Mouse (Mus musculus) Patski (cell line): ENCODE data around the gene Sdccag8. TPM values are rescaled to one million over a fixed set of nuclear protein-coding genes. Genes with fewer than 3 reads are reported as not detected.

Experiments
- ATAC-seq: fragments of 100-300 bp; one replicate; pipeline ENCODE4 v1.8.0; 2021
- CTCF ChIA-PET: fragments of 350-600 bp; sonication (Branson Sonifier 250); formaldehyde crosslinking; loops from one replicate; lab custom pipeline; 2022; ENCODE audit warnings: inconsistent platforms; lab: Charles Lee
- POLR2A ChIA-PET: fragments of 350-600 bp; sonication (Branson Sonifier 250); formaldehyde crosslinking; loops from one replicate; lab custom pipeline; 2022; ENCODE audit warnings: antibody characterized with exemption, inconsistent platforms; lab: Charles Lee
- DNase-seq: peaks from one replicate; pipeline ENCODE4 v3.0.0-alpha.2; 2011; ENCODE audit warnings: low read depth, low spot score
- H3K27me3 ChIP-seq: fragments of 371-371 bp; one replicate; pipeline ENCODE4 v1.5.1; 2021
- CTCF ChIP-seq: fragments of 100-300 bp; IDR thresholded peaks from one replicate; pipeline ENCODE4 v1.5.1; 2021
- in situ Hi-C: fragments of 300-500 bp; cut with MboI; formaldehyde crosslinking; loops from 3 replicates; pipeline ENCODE4 v1.11.1; 2018; ENCODE audit warnings: low pct_unique_long_range_greater_than_20kb, mixed read lengths
- polyA plus RNA-seq: library from polyadenylated mRNA; unstranded; gene quantifications from one replicate; pipeline ENCODE4 v1.2.3, GENCODE M21; 2021

Sdccag8 gene
- polyA plus RNA-seq, 1 experiment from 2014 or later = 25.1 TPM

DNA sequence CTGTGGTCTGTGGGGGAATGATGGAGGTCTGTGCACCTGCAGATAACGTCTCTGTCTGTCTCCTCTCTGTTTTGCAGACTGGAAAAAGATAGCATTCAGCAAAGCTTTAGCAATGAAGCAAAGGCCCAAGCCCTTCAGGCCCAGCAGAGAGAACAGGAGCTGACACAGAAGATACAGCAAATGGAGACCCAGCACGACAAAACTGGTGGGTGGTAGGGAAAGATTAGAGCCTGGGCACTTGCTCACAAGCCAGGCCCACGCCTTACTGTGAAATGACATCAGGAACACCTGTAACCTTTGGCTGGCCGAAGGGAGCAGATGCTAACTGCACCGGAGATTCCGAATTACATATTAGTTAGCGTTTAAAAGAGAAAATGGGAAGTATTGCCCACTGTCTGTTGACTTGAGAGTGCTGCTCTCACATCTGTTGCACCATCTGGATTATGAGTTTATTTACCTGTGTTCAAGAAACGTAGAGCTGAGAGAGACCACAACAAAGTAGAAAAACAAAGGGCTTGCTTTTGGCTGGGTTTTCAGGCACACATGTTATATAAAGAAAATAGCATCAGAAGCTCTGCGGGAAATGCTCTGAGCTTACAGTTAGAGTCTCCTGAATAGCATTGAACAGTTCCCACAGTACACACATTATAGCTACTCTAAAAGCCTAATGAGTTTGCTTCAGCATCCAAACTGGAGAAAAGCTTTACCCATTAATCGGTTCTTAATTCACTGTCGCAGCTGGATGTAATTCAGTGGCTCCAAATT, 131.8 kb downstream of the Sdccag8 start:
- no peaks in the 10 kb centered on the region for H3K27me3 ChIP-seq
- no peak for TF ChIP-seq CTCF
- ATAC-seq = no peak
- ChIA-PET CTCF (interaction anchor here (1.6 kb wide), 1 partner anchor 11 kb away, joined by 5 read pairs; no protein-coding TSS in a partner anchor), POLR2A (no interaction called here)
- in situ Hi-C loops = no loop called here
- DNase-seq = no peak

DNA sequence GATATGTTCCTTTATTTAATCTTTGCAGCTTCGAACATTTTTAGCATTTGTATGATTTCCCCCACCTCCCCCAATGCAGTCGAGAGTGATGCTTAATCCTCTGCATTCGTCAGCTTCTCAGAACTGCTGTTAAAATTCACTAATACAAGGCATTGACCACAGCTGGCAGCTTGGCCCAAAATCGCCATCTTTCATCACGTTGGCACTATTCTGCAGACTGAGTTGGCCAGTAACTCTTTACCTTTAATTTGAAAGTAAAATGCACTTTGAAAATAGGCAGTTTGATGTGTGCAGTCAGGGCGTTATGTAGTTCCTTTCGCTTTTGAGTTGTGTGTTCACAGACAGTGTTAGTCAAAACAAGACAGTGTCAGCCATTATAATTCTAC, 132.3 kb downstream of the Sdccag8 start:
- H3K27me3 ChIP-seq = no peaks in the 10 kb centered on the region
- TF ChIP-seq CTCF = no peak
- ChIA-PET POLR2A (no interaction called here), CTCF (interaction anchor here (1.6 kb wide), 1 partner anchor 11 kb away, joined by 5 read pairs; no protein-coding TSS in a partner anchor)
- DNase-seq = no peak
- in situ Hi-C loops = no loop called here
- no peak for ATAC-seq

DNA sequence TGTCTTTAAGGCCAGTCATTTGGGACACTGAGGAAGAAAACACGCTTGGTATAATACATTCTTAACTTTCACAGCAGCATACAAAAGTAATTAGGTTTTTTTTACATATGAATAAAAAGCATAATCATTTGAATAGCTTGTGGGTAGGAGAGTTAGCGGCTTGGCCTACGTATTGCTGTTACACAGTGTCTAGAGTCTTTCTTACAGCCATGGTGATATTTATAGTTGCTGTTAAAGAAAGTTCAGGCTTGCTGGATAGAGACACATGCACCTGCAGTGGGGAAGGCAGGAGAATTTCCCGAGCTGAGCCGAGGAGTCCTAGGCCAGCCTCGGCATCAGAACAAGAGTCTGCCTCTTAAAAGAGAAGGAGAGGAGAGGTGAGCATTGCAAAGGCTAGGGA, 134.4 kb downstream of the Sdccag8 start:
- no peak for ATAC-seq
- no peak for DNase-seq
- no peaks in the 10 kb centered on the region for H3K27me3 ChIP-seq
- CTCF ChIA-PET = interaction anchor here (1.0 to 1.4 kb wide), 2 partner anchors 8 to 64 kb away, joined by 3 to 4 read pairs; no protein-coding TSS in a partner anchor
- no peak for TF ChIP-seq CTCF
- POLR2A ChIA-PET = no interaction called here
- in situ Hi-C loops = no loop called here

DNA sequence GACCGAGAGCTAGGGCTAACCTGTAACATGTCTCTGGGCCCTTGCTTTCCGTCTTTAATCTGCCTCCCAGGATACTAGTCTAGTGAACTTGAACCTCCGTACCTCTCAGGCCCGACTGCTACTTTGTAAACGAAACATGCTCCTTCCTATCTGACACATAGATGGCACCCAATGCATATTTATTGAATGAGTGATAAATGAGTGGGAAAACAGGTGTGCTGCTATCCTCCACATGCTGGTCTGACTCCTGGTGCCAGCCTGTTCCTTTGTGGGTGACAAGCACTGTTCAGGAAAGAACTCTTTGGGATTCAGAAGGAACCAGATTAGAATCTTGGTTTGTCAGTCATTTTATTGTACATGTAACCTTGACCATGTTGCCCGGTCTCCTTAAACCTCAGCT, 134.9 kb downstream of the Sdccag8 start:
- ChIA-PET POLR2A (no interaction called here), CTCF (interaction anchor here (1.4 kb wide), 1 partner anchor 9 kb away, joined by 4 read pairs; no protein-coding TSS in a partner anchor)
- no peak for TF ChIP-seq CTCF
- no peak for ATAC-seq
- no peaks in the 10 kb centered on the region for H3K27me3 ChIP-seq
- in situ Hi-C loops = no loop called here
- DNase-seq = no peak

DNA sequence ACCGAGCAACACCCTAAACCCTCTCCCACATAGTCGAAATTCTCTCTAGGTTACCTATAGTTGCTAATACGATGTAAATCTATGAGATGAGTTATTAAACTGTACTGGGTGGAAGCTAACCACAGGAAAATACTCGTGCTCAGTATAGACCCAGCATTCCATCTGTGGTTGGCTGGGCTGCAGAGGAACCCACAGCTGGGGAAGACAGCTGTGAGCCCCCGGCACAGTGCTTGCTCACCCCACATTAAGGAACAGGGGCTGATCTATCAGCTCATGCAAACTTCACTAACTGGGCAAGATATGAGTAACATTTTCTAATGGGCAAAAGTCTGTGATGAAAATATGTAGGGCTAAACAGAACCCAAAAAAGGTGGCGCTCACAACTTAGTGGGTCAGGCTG, 135.6 kb downstream of the Sdccag8 start:
- CTCF ChIA-PET = interaction anchor here (1.4 kb wide), 1 partner anchor 10 kb away, joined by 4 read pairs; no protein-coding TSS in a partner anchor
- no peak for TF ChIP-seq CTCF
- DNase-seq = no peak
- POLR2A ChIA-PET = interaction anchor here (0.6 kb wide), 1 partner anchor 160 kb away, joined by 3 read pairs; no protein-coding TSS in a partner anchor
- ATAC-seq = no peak
- no peaks in the 10 kb centered on the region for H3K27me3 ChIP-seq
- in situ Hi-C loops = no loop called here

DNA sequence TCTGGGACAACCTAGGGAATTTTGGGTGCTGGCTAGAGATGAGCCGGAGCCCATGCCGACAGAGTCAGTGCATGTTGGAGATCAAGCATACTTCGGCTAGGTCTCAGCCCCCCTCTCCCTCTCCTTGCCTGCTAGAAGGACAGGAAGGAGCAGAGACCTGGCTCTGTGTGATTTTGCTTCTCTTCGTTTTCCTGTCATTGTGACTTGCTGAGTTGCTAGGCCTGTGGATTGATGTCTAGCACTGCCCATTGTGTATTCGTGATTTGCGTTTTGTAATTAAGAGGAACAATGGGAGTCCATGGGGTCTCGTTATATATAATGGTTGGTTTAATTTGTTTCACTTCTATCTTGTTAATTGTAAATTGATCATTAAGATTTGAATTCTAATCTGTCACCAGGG, 137.4 kb downstream of the Sdccag8 start:
- ChIA-PET CTCF (interaction anchor here (1.3 kb wide), 1 partner anchor 9 kb away, joined by 3 read pairs; no protein-coding TSS in a partner anchor), POLR2A (no interaction called here)
- ATAC-seq (no peak), DNase-seq (no peak)
- no peaks in the 10 kb centered on the region for H3K27me3 ChIP-seq
- in situ Hi-C loops = no loop called here
- no peak for TF ChIP-seq CTCF

DNA sequence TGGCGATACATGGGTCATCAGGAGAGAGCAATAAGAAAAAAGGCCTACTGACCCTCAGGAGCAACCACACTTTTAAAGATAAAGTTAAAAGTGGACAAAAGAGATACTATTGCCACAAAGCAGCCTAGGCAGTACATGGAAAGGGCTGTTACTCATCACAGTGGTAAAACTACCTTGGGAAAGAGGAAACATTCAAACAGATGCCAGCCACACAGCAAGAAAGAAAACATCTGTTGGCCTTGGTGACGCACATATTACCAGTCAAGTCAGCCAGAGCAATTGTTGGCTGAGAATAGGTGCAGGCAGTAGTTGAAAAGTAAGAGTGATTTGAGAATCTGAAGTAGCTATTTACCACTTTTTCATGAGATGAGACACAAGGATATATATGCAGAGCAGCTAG, 143.9 kb downstream of the Sdccag8 start:
- in situ Hi-C loops = no loop called here
- no peaks in the 10 kb centered on the region for H3K27me3 ChIP-seq
- no peak for TF ChIP-seq CTCF
- DNase-seq (no peak), ATAC-seq (no peak)
- POLR2A ChIA-PET = no interaction called here
- CTCF ChIA-PET = interaction anchor here (2.1 kb wide), 1 partner anchor 11 kb away, joined by 5 read pairs; no protein-coding TSS in a partner anchor

DNA sequence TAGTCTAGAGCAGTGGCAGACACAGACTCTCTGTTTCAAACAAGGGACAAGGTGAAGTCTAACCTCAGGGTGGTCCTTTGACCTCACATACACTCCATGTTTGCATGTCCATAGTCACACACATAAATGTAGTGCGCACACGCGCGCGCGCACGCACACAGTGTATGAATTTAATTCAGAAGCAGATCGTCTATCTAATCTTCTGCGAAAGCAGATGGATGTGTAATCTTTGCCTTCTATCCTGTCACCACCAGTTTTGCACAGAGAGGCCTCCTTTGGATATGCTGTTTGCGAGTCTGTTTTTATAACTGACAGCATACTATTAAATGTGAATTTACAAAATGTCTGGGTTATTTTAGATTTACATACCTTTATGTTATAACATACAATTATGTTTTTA, 147.3 kb downstream of the Sdccag8 start:
- POLR2A ChIA-PET = no interaction called here
- no peak for ATAC-seq

DNA sequence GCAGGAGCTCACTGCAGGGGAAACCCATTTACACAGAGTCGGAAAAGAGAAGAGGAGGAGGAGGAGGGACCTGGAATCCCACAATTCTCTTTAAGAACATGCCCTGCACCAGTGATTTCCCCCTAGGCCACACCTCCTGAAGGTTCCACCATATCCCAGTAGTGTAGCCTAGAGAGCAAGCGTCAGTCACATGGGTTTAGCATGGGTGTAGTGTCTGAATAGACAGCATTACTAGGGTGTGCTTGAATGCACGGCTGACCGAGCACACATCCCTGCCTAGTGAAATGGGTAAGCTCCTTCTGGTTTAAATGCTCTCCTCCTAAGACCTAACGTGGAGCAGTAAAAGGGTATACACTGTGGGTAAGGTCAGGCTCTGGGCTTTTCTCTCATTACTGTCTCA, 148.4 kb downstream of the Sdccag8 start:
- DNase-seq (no peak), ATAC-seq (no peak)
- H3K27me3 ChIP-seq = no peaks in the 10 kb centered on the region
- CTCF ChIA-PET = no interaction called here
- in situ Hi-C loops = no loop called here
- TF ChIP-seq CTCF = no peak
- POLR2A ChIA-PET = no interaction called here

More for the DNA sequence above, 147.3 kb downstream of the Sdccag8 start:
- no peak for TF ChIP-seq CTCF
- CTCF ChIA-PET = interaction anchor here (0.8 kb wide), 1 partner anchor 17 kb away, joined by 3 read pairs; no protein-coding TSS in a partner anchor
- H3K27me3 ChIP-seq = no peaks in the 10 kb centered on the region
- no peak for DNase-seq
- in situ Hi-C loops = no loop called here

DNA sequence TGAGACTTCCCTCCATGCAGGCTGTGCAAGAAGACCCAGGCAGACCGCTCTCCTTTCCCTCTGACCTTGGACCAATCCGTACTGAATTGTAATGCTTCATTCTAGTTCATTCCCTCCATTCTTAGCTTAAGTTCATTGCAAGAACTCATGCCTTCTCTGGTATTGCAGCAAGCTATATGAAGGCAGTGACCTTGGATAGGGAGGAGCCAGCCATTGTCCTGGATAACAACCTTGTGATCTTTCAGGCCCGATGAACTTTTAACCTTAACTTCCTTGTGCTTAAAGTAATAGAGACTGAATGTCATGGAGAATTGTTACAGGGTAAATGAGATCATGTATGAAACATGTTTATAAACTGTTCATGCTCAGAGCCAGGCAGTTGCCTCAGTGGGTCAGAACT, 152.8 kb downstream of the Sdccag8 start:
- ATAC-seq (no peak), DNase-seq (no peak)
- H3K27me3 ChIP-seq = no peaks in the 10 kb centered on the region
- ChIA-PET CTCF (no interaction called here), POLR2A (interaction anchor here (0.6 kb wide), 1 partner anchor 90 kb away, joined by 3 read pairs; no protein-coding TSS in a partner anchor)
- no peak for TF ChIP-seq CTCF
- in situ Hi-C loops = no loop called here
